Mouse (Mus musculus): Measurements from ENCODE around the gene Efcab3. TPM values are rescaled to one million over a fixed set of nuclear protein-coding genes. Genes with fewer than 3 reads are reported as not detected.
"Not testable (repeated sequence)": the region's sequence is repeated elsewhere in the genome, so short reads cannot be mapped to it uniquely, and the experiment has no call there.

Efcab3 gene
- total and polyA plus RNA-seq, 2 experiments from 2014 or later, result not detected

DNA sequence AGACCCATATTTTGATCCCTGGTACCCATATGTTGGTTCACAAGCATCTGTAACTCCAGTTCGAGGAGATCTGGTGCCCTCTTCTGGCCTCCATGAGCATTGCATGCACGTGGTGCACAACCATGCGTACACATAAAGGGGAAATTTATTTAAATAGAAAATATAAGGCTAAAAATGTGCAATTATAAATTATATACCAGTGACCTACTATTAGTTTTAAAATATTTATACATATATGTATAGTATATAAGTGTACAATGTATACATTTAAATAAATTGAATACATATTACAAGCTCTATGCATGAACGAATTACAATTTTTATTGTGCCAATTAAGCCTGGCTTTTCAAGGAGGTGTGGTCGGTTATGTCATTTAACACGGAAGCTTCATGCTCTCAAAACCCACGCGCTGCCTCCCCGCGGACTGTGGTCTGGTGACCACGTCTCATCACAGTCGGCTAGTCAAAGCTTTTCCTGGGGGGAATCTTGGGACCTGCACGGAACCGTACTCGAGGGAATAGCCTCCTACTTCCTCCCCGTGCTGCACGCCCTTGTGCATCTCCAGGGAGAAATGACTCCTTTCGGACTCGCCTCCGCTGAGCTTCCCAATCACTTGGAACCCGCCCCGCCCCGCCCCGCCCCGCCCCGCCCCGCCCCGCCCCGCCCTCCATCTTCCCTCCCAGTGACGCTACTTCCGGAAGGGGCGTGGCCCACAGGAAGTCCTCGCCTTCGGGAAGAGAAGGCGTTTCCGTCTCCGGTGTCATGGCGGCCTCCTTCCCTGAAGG lies 62.5 kb downstream of the Efcab3 start, which contains the start of gene Mettl2:
TSS of gene Mettl2 (plus strand) at position 691 of the 785 bp plus-strand sequence.
- Histone ChIP-seq H3K4me2 (ENCODE audit: low read depth, low read length, poor library complexity, severe bottlenecking) (peak within 1 kb of the TSS; percentile 71), H3K9ac (replicated peaks; ENCODE audit: low read length, poor library complexity, severe bottlenecking) (peak within 1 kb of the TSS; percentile 73), H3K27ac (ENCODE audit: low read depth, low read length) (peak within 1 kb of the TSS; percentile 70), H3K4me1 (ENCODE audit: insufficient read depth, low read length) (peaks cover 8% of the 10 kb centered on the region), H3K9me3 (ENCODE audit: low read length) (no peaks in the 10 kb centered on the region), H3K36me3 (ENCODE audit: insufficient read depth, low read length) (0 out of 2 replicates have a peak, but pooled peaks cover under 1% of the 10 kb centered on the region), H3K4me3 (ENCODE audit: low read depth, low read length) (peak within 1 kb of the TSS; percentile 84), H3K27me3 (ENCODE audit: insufficient read depth, low read length) (no peaks in the 10 kb centered on the region)
- WGBS, result 1% methylated on average over 26 of the region's 38 CpGs
- peak; percentile 91 for DNase-seq (ENCODE audit: low spot score)
- ATAC-seq (ENCODE audit: low FRiP score), result peak; percentile 93
- TF ChIP-seq CTCF (IDR thresholded peaks at IDR 0.05), result peak; percentile 85

DNA sequence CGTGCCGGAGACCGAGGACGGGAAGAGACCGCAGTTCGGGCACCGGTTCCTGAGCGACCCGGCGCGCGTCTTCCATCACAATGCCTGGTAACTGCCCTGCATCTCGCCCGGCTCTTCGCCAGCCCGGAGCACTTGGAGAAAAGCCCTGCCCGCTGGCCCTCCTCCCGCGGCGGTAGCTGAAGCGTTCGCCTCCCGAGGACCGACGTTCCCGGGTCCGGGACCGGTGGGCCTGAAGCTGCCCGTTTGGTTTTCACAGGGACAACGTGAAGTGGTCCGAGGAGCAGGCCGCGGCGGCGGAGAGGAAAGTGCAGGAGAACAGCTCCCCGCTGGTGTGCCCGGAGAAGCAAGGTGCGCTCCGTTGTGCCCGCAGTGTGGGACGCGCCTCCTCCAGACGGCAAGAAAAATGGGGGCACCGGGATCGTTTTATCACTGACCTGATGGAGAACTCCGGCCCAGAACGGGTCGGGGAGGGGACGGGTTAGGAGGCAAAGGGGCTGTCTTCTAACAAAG lies 63.2 kb downstream of the Efcab3 start:
- H3K4me2 ChIP-seq (ENCODE audit: low read depth, low read length, poor library complexity, severe bottlenecking), result peak overlapping the region; percentile 71
- H3K4me3 ChIP-seq (ENCODE audit: low read depth, low read length), result peak overlapping the region; percentile 84
- H3K36me3 ChIP-seq (ENCODE audit: insufficient read depth, low read length), result peaks cover 7% of the 10 kb centered on the region; the same call in 1 of the 2 replicates
- no peaks in the 10 kb centered on the region for H3K27me3 ChIP-seq (ENCODE audit: insufficient read depth, low read length)
- peak overlapping the region; percentile 73 for H3K9ac ChIP-seq (replicated peaks; ENCODE audit: low read length, poor library complexity, severe bottlenecking)
- 0 out of 2 replicates have a peak overlapping the region, but pooled peaks have one; percentile 3 for H3K27ac ChIP-seq (ENCODE audit: low read depth, low read length)
- ATAC-seq (ENCODE audit: low FRiP score) (peak; percentile 33; the same call in 1 of the 2 replicates), DNase-seq (ENCODE audit: low spot score) (no peak)
- WGBS, result 2% methylated on average over 41 of the region's 49 CpGs
- TF ChIP-seq CTCF (IDR thresholded peaks at IDR 0.05), result no peak
- H3K9me3 ChIP-seq (ENCODE audit: low read length), result no peaks in the 10 kb centered on the region
- peaks cover 8% of the 10 kb centered on the region for H3K4me1 ChIP-seq (ENCODE audit: insufficient read depth, low read length)

DNA sequence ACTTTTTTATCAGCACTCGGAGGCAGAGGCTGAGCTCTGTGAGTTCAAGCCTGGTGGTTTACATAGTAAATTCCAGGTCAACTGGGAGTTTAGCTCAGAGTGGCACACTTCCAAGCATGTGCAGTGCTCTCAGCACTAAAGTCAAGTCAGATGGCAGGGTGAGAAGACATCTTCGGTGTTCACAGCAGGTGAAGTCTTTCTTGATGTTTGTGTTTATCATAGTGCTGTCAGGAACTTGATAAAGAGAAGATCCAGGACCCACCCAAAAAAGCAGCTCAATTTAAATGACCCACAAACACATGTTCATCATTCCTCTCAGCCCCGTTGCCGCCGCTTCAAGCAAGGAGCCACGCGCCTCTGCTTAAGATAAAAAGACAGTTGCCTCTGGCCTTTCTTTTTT lies 72.3 kb downstream of the Efcab3 start:
- DNase-seq (ENCODE audit: low spot score), result no peak
- WGBS, result 97% methylated on average over 7 of the region's 7 CpGs

DNA sequence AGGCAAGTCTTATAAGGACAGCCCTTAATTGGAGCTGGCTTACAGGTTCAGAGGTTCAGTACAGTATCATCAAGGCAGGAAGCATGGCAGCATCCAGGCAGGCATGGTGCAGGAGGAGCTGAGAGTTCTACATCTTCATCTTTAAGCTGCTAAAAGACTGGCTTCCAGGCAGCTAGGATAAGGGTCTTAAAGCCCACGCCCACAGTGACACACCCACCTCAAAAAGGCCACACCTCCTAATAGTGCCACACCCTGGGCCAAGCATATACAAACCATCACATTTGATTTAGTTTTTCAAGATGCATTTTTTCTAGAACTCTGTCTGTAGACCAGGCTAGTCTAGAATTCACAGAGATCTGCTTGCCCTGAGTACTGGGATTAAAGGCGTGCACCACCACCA lies 73.9 kb downstream of the Efcab3 start:
- 85% methylated on average over 2 of the region's 2 CpGs for whole genome bisulfite sequencing

More for the DNA sequence above, 72.3 kb downstream of the Efcab3 start:
- Histone ChIP-seq H3K9me3 (ENCODE audit: low read length) (no peaks in the 10 kb centered on the region), H3K4me2 (ENCODE audit: low read depth, low read length, poor library complexity, severe bottlenecking) (no peak overlapping the region), H3K27ac (ENCODE audit: low read depth, low read length) (no peak overlapping the region), H3K9ac (replicated peaks; ENCODE audit: low read length, poor library complexity, severe bottlenecking) (no peak overlapping the region), H3K27me3 (ENCODE audit: insufficient read depth, low read length) (no peaks in the 10 kb centered on the region), H3K4me3 (ENCODE audit: low read depth, low read length) (no peak overlapping the region), H3K4me1 (ENCODE audit: insufficient read depth, low read length) (no peaks in the 10 kb centered on the region), H3K36me3 (ENCODE audit: insufficient read depth, low read length) (peaks cover 64% of the 10 kb centered on the region)
- no peak for ATAC-seq (ENCODE audit: low FRiP score)
- TF ChIP-seq CTCF (IDR thresholded peaks at IDR 0.05), result no peak

DNA sequence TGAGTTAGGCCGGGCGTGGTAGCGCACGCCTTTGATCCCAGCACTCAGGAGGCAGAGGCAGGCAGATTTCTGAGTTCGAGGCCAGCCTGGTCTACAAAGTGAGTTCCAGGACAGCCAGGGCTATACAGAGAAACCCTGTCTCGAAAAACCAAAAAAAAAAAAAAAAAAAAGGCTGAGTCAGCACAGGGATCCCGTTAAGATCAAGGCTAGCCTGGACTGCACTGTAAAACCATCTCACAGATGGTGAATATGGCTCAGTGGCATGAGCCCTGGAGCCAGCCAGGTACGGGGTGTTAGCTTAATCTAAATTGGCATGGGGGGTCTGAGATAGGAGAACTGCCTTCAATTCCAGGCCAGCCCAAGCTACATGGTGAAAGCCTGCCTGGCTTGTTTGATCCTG lies 77.1 kb downstream of the Efcab3 start:
- whole genome bisulfite sequencing, result 98% methylated on average over 7 of the region's 8 CpGs
- peaks cover 20% of the 10 kb centered on the region for H3K36me3 ChIP-seq (ENCODE audit: insufficient read depth, low read length)
- not testable (repeated sequence) for H3K9ac ChIP-seq (replicated peaks; ENCODE audit: low read length, poor library complexity, severe bottlenecking); H3K4me1 ChIP-seq (ENCODE audit: insufficient read depth, low read length); H3K9me3 ChIP-seq (ENCODE audit: low read length); H3K27ac ChIP-seq (ENCODE audit: low read depth, low read length); ATAC-seq (ENCODE audit: low FRiP score); DNase-seq (ENCODE audit: low spot score); H3K4me3 ChIP-seq (ENCODE audit: low read depth, low read length); H3K27me3 ChIP-seq (ENCODE audit: insufficient read depth, low read length); H3K4me2 ChIP-seq (ENCODE audit: low read depth, low read length, poor library complexity, severe bottlenecking)

More for the DNA sequence above, 73.9 kb downstream of the Efcab3 start:
- not testable (repeated sequence) for H3K4me1 ChIP-seq (ENCODE audit: insufficient read depth, low read length); ATAC-seq (ENCODE audit: low FRiP score); H3K4me3 ChIP-seq (ENCODE audit: low read depth, low read length); H3K9me3 ChIP-seq (ENCODE audit: low read length); H3K27ac ChIP-seq (ENCODE audit: low read depth, low read length); H3K27me3 ChIP-seq (ENCODE audit: insufficient read depth, low read length); H3K9ac ChIP-seq (replicated peaks; ENCODE audit: low read length, poor library complexity, severe bottlenecking); DNase-seq (ENCODE audit: low spot score); H3K4me2 ChIP-seq (ENCODE audit: low read depth, low read length, poor library complexity, severe bottlenecking)
- peaks cover 52% of the 10 kb centered on the region for H3K36me3 ChIP-seq (ENCODE audit: insufficient read depth, low read length)

DNA sequence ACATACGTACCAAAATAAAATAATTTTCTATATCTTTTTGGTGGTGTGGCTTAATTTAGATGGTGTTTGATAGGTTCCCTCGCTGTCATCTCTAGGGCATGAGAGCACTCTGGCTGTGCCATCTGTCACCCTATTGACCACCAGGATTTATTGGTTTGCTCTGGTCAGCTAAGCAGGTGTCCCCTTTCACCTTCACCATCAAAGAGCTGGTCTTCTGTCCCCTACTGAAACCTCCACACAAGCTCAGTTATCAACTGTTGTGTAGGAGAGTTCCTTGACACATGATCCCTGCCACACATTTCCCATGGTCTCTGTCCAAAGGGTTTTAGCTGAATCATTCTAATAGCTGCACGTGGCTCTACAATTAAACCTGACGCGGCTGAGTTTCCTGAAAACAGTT lies 77.7 kb downstream of the Efcab3 start:
- H3K4me3 ChIP-seq (ENCODE audit: low read depth, low read length), result no peak overlapping the region
- no peaks in the 10 kb centered on the region for H3K27me3 ChIP-seq (ENCODE audit: insufficient read depth, low read length)
- ATAC-seq (ENCODE audit: low FRiP score) (no peak), DNase-seq (ENCODE audit: low spot score) (no peak)
- no peak overlapping the region for H3K27ac ChIP-seq (ENCODE audit: low read depth, low read length)
- no peak overlapping the region for H3K4me2 ChIP-seq (ENCODE audit: low read depth, low read length, poor library complexity, severe bottlenecking)
- WGBS, result 97% methylated on average over 5 of the region's 5 CpGs
- H3K4me1 ChIP-seq (ENCODE audit: insufficient read depth, low read length), result no peaks in the 10 kb centered on the region
- H3K9ac ChIP-seq (replicated peaks; ENCODE audit: low read length, poor library complexity, severe bottlenecking), result no peak overlapping the region
- H3K9me3 ChIP-seq (ENCODE audit: low read length), result no peaks in the 10 kb centered on the region
- peaks cover 16% of the 10 kb centered on the region for H3K36me3 ChIP-seq (ENCODE audit: insufficient read depth, low read length)
- TF ChIP-seq CTCF (IDR thresholded peaks at IDR 0.05), result no peak

Measured in midbrain, postnatal 0 days (tissue).